Mouse (Mus musculus) bone marrow macrophage, adult 2 months (primary cell): ENCODE data around the gene 1810024B03Rik.

ENCODE experiments used
- CTCF ChIP-seq: IDR thresholded peaks from 2 replicates; pipeline ENCODE4 v1.5.1; 2012; ENCODE audit warnings: low read depth, mild to moderate bottlenecking, low read length, moderate library complexity
- POLR2A ChIP-seq: IDR thresholded peaks from 2 replicates; pipeline ENCODE4 v1.6.1; 2012; ENCODE audit warnings: mild to moderate bottlenecking, low read depth, low read length, borderline replicate concordance

DNA sequence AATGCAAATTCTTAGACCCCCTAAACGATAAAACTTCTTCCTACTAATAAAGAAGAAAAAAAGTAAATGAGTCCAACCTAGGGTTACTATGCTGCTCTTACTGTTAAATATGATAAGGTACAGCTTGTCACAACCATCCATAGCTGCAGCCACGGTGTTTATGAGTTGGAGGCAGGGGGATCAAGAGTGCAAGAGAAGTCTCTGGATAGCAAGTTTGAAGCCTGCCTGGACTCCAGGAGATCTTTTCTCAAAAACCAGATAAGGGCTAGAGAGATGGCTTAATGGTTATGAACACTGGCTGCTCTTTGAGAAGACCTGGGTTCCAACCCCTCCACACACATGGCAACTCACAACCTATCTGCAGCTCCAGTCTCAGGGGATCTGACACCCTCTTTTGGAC, 1.2 kb downstream of the 1810024B03Rik start:
- TF ChIP-seq POLR2A (no peak), CTCF (no peak)
